Mouse (Mus musculus) kidney, postnatal 0 days (tissue): ENCODE data around the gene Ormdl3. TPM values are rescaled to one million over a fixed set of nuclear protein-coding genes. Genes with fewer than 3 reads are reported as not detected.

Experiments
- ATAC-seq: fragments of 200-750 bp; cut with Nextera tagmentation; replicated peaks from 2 replicates; pipeline ENCODE4 v1.8.0; 2017; ENCODE audit warnings: low read depth, moderate number of reproducible peaks, moderate TSS enrichment, moderate library complexity; ENCODE audit not compliant: low FRiP score
- DNase-seq: peaks from one replicate; pipeline ENCODE4 v3.0.0-alpha.2; 2016; ENCODE audit warnings: low spot score
- H3K27ac ChIP-seq: fragments of 300-500 bp; sonication (generic); 2 replicates; pipeline ENCODE4 v1.5.1; 2014; ENCODE audit warnings: mild to moderate bottlenecking
- H3K27me3 ChIP-seq: fragments of 300-500 bp; sonication (generic); 2 replicates; pipeline ENCODE4 v1.6.1; 2014; ENCODE audit warnings: low read length, mixed read lengths; ENCODE audit not compliant: insufficient read depth
- H3K36me3 ChIP-seq: fragments of 300-500 bp; sonication (generic); 2 replicates; pipeline ENCODE4 v1.6.1; 2014; ENCODE audit warnings: low read length, mixed read lengths; ENCODE audit not compliant: insufficient read depth
- H3K4me1 ChIP-seq: fragments of 300-500 bp; sonication (generic); replicated peaks from 2 replicates; pipeline ENCODE4 v1.6.1; 2014; ENCODE audit warnings: antibody characterized with exemption, low read length, mixed read lengths; ENCODE audit not compliant: insufficient read depth
- H3K4me2 ChIP-seq: fragments of 300-500 bp; sonication (generic); 2 replicates; pipeline ENCODE4 v1.6.1; 2014; ENCODE audit warnings: mild to moderate bottlenecking, low read length, moderate library complexity, mixed read lengths
- H3K4me3 ChIP-seq: fragments of 300-500 bp; sonication (generic); replicated peaks from 2 replicates; pipeline ENCODE4 v1.5.1; 2014; ENCODE audit warnings: low read depth, low read length
- H3K9ac ChIP-seq: fragments of 300-500 bp; sonication (generic); 2 replicates; pipeline ENCODE4 v1.6.1; 2014; ENCODE audit warnings: low read depth, low read length
- H3K9me3 ChIP-seq: fragments of 300-500 bp; sonication (generic); replicated peaks from 2 replicates; pipeline ENCODE4 v1.6.1; 2016; ENCODE audit warnings: low read length, inconsistent platforms, mixed read lengths
- CTCF ChIP-seq: IDR thresholded peaks from 2 replicates; pipeline ENCODE4 v1.5.1; 2016; ENCODE audit warnings: antibody characterized with exemption, low read depth, mild to moderate bottlenecking, moderate library complexity
- WGBS: fragments of 180-500 bp; shearing (Covaris S2); extraction: QIAGEN DNeasy Blood & Tissue Kit; methylation state at CpG from one replicate; pipeline ENCODE4 v1.1.7; 2014; 5-methylcytosine and 5-hydroxymethylcytosine counted together
- polyA plus RNA-seq: library from polyadenylated mRNA; unstranded; fragments of >200 nt; fragmentation: Nextera tagmentation; extraction: Ambion mirVana; gene quantifications from 2 replicates; pipeline ENCODE4 v1.2.1, GENCODE M21; 2015

Gene Ormdl3
- polyA plus RNA-seq, 1 experiment from 2014 or later: 50.1 TPM

DNA sequence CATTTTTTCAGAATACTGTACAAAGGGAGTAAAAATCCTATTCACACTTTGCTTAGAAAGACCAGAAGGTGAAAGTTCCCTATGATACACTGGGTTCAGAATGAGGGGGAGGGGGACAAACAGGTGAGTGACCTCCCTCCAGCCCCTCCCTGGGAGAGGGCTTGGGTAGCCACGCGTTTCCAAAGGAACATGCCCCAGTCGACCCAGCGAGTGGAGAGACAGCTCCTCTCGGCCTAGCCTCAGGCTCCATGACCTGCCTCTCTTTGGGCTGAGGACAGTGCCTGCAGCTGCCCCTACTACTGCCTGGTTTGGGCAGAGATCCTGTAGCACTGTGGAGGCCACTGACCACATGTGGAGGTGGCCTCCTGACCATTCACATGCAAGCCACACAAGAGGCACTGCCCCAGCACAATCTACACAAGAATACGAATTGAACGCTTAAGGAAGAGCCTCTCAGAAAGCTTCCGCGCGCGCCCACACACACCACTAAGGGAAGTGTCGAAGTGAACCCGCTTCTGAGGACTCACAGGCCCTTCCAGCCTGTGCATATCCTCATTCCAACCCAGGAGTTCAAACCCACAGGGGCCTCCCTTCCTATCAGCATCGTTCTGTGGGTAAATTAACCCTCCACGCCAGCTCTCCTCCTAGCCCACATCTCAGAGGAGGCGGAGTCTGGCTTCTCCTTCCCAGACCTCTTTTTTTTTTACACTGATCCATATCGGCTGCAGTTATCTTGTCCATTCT lies 5.7 kb downstream of the Ormdl3 start:
- DNase-seq (no peak), ATAC-seq (no peak)
- H3K27me3 ChIP-seq: no peaks in the 10 kb centered on the region
- TF ChIP-seq CTCF: no peak
- WGBS: 70% methylated on average over 17 of the region's 17 CpGs
- peaks cover 14% of the 10 kb centered on the region for H3K4me1 ChIP-seq
- H3K9ac ChIP-seq: no peak overlapping the region
- no peak overlapping the region for H3K4me2 ChIP-seq
- H3K36me3 ChIP-seq: peaks cover 19% of the 10 kb centered on the region; the same call in 1 of the 2 replicates
- H3K4me3 ChIP-seq: no peak overlapping the region
- no peaks in the 10 kb centered on the region for H3K9me3 ChIP-seq
- no peak overlapping the region for H3K27ac ChIP-seq

DNA sequence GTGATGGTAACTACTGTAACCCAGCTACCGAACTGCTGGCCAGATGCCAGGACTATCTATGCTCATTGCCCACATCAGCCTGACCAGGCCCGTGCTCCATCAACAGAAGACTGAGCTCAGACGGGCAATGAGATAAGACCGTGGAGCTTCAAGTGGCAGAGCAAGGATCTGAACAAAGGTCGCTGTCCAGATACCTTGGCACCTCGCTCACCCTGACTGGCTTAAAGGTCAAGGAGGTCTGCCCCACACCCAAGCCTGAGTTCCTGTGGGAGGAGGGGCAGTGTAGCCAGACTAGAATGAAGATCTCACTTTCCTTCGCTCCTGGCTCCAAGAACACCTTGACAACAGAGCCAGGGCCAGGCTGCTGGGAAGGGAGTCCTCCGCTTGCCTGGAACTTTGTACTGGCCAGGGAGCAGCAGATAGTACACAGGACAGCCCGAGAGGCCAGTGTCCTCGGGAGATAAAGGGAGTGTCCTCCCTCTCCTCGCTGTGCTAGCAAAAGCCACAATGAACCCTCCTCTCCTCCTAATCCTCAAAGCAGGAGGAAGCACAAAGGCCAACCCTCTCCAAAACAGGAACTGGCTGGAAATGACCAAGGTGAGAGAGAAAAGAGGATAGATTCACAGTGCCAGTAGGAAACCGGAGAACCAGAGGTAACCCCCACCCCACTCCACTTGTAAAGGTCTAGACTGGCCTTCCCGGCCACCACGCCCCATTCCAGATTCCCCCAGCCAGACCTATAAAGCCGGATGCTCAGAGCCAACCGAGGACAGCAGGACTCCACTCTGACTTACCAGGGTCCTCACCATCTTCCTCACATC lies 6.7 kb downstream of the Ormdl3 start:
- no peak overlapping the region for H3K4me2 ChIP-seq
- no peaks in the 10 kb centered on the region for H3K9me3 ChIP-seq
- H3K27me3 ChIP-seq: no peaks in the 10 kb centered on the region
- H3K4me3 ChIP-seq: no peak overlapping the region
- WGBS: 73% methylated on average over 16 of the region's 16 CpGs
- ATAC-seq (0 out of 2 replicates have a peak, but pooled peaks have one; percentile 36), DNase-seq (no peak)
- no peak overlapping the region for H3K9ac ChIP-seq
- no peak for TF ChIP-seq CTCF
- H3K4me1 ChIP-seq: peaks cover 6% of the 10 kb centered on the region
- peaks cover 19% of the 10 kb centered on the region; the same call in 1 of the 2 replicates for H3K36me3 ChIP-seq
- no peak overlapping the region for H3K27ac ChIP-seq

DNA sequence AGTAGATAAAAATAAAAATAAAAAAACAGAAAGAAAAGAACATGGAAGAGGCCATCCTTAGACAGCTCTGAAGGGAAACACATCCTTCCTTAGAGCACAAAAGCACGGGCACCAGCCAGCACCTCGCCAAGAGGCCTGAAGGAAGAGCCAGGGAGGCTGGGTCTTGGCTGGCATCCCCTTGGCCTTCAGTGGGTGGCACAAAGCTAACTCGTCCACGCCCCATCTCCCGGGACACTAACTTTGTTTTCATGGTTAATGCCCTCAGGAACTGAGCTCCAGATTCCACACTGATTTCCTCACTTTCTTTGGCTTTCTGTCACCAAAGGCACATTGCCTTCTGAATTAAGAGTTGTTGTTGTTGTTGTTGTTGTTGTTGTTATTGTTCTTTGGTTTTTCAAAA lies 9.4 kb downstream of the Ormdl3 start:
- 83% methylated on average over 5 of the region's 5 CpGs for WGBS
- H3K4me1 ChIP-seq: no peaks in the 10 kb centered on the region
- DNase-seq: no peak
- H3K9me3 ChIP-seq: no peaks in the 10 kb centered on the region
- H3K4me2 ChIP-seq: no peak overlapping the region
- no peak for ATAC-seq
- H3K4me3 ChIP-seq: no peak overlapping the region
- no peak overlapping the region for H3K27ac ChIP-seq
- H3K27me3 ChIP-seq: no peaks in the 10 kb centered on the region
- TF ChIP-seq CTCF: no peak
- H3K9ac ChIP-seq: no peak overlapping the region
- H3K36me3 ChIP-seq: peaks cover 13% of the 10 kb centered on the region; the same call in 1 of the 2 replicates

DNA sequence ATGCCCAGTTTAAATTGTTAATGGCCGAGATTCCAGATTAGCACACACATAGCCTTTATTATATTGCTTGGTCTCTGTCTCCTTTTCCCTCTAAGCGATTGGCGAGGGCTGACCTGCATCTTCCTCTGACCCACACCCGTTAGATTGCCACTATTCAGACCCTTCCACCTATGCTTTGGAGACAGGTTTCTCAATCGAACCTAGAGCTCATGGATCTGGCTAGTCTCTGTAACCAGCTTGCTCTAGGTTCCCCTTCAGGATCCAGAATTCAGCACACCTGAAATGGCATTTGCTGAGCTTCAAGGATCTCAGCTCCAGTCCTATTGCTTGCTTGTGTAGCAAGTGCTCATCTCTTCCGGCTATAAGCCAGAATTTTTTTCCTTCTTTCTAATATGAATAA lies 17.7 kb downstream of the Ormdl3 start:
- no peaks in the 10 kb centered on the region for H3K9me3 ChIP-seq
- ATAC-seq (no peak), DNase-seq (no peak)
- H3K4me3 ChIP-seq: no peak overlapping the region
- no peak overlapping the region for H3K27ac ChIP-seq
- no peak for TF ChIP-seq CTCF
- WGBS: 82% methylated on average over 6 of the region's 6 CpGs
- H3K4me1 ChIP-seq: no peaks in the 10 kb centered on the region
- no peak overlapping the region for H3K4me2 ChIP-seq
- H3K36me3 ChIP-seq: no peaks in the 10 kb centered on the region
- no peaks in the 10 kb centered on the region for H3K27me3 ChIP-seq
- no peak overlapping the region for H3K9ac ChIP-seq

DNA sequence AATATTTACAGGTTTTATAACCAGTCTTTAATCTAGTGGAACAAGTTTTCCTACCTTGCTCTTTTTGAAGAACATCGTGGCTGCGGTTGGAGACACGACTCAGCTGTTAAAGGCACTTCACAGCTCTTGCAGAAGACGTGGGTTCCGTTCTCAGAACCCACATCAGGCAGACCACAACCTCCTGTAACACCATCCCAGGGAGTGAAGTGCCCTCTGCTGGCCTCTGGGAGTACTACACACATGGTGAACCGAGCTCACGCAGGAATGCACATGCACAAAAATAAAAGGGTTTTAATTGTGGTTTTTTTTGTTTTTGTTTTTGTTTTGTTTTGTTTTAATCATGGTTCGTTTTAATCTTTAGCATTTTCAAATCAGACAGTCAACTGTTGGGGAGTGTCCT lies 18.8 kb downstream of the Ormdl3 start:
- peak; percentile 44; the same call in 1 of the 2 replicates for TF ChIP-seq CTCF
- no peak overlapping the region for H3K4me2 ChIP-seq

DNA sequence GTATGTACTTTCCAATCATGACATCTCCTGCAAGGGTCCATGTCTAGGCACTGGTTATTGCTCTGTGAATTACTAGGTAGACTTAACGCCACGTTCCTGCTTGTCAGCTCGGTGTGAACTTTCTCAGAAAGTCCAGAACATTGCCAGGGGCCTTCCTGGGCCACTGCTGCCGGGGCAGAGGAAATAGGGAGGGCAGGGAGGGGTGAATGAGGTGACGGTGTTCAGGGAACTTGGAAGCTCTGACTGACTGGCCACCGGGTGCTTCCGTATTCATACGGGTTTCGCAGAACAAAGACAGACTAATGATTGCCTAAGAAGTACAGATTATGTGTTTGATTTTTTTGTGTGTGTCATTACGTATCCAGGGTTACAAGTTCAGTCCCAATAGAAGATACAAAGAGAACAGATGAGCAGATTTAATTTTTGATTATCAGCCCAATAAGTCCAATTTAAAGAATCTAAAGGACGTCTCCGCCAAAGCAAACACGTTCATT lies 23.2 kb downstream of the Ormdl3 start:
- no peaks in the 10 kb centered on the region for H3K36me3 ChIP-seq
- DNase-seq: no peak
- no peak overlapping the region for H3K27ac ChIP-seq
- H3K4me3 ChIP-seq: no peak overlapping the region
- 46% methylated on average over 13 of the region's 13 CpGs for WGBS
- H3K9ac ChIP-seq: no peak overlapping the region
- ATAC-seq: no peak
- no peaks in the 10 kb centered on the region for H3K9me3 ChIP-seq
- H3K4me1 ChIP-seq: no peaks in the 10 kb centered on the region
- no peaks in the 10 kb centered on the region for H3K27me3 ChIP-seq
- no peak for TF ChIP-seq CTCF
- no peak overlapping the region for H3K4me2 ChIP-seq

More for the DNA sequence above, 18.8 kb downstream of the Ormdl3 start:
- H3K9me3 ChIP-seq: no peaks in the 10 kb centered on the region
- H3K4me1 ChIP-seq: no peaks in the 10 kb centered on the region
- DNase-seq (no peak), ATAC-seq (no peak)
- H3K27me3 ChIP-seq: no peaks in the 10 kb centered on the region
- no peak overlapping the region for H3K27ac ChIP-seq
- H3K9ac ChIP-seq: no peak overlapping the region
- no peaks in the 10 kb centered on the region for H3K36me3 ChIP-seq
- WGBS: 88% methylated on average over 8 of the region's 8 CpGs
- H3K4me3 ChIP-seq: no peak overlapping the region
